Mouse (Mus musculus): Measurements from ENCODE around the gene Wnt5a. TPM values are rescaled to one million over a fixed set of nuclear protein-coding genes. Genes with fewer than 3 reads are reported as not detected.

Wnt5a gene
- total RNA-seq, 2 experiments from 2014 or later = 17.8 to 19.8 TPM

- intact Hi-C loops (cut with DNase I) = no loop called here
These were observed 35.0 kb downstream of the Wnt5a start for GRCm38 (mm10) chr14:28539577-28539976.

GRCm38 (mm10) chr14:28542117-28542741, 37.7 kb downstream of the Wnt5a start:
- intact Hi-C loops (cut with DNase I) = no loop called here
- no peak for DNase-seq (ENCODE audit: low spot score)

More at GRCm38 (mm10) chr14:28539577-28539976, 35.0 kb downstream of the Wnt5a start:
- no peak for DNase-seq (ENCODE audit: low spot score)

- DNase-seq (ENCODE audit: low spot score) = no peak
- intact Hi-C loops (cut with DNase I) = no loop called here
These were observed 57.3 kb downstream of the Wnt5a start for GRCm38 (mm10) chr14:28561861-28562260.
